Comparison of ENCODE assay signal across 8 mouse cellular contexts in genomic region chr7:122768292-122769020, GRCm38 (mm10).
"Had no signal": no experiment of that assay in that cellular context is flagged by ENCODE, and none has a peak within 500 bp of the region (broad histone marks: within the 10 kb centered on the region; RNA-seq: fewer than 3 reads in every experiment).

No protein-coding gene starts in this region.

- DNase-seq: kidney, adult 18-20 months; kidney, postnatal 14 days; left cerebral cortex, postnatal 4 days; lung, adult 18-20 months; lung, postnatal 4 days; retina, postnatal 1 day; thymus, adult 18-20 months; thymus, postnatal 14 days had no signal
